Mouse (Mus musculus): ENCODE data around the gene Kti12.

Gene Kti12

DNA sequence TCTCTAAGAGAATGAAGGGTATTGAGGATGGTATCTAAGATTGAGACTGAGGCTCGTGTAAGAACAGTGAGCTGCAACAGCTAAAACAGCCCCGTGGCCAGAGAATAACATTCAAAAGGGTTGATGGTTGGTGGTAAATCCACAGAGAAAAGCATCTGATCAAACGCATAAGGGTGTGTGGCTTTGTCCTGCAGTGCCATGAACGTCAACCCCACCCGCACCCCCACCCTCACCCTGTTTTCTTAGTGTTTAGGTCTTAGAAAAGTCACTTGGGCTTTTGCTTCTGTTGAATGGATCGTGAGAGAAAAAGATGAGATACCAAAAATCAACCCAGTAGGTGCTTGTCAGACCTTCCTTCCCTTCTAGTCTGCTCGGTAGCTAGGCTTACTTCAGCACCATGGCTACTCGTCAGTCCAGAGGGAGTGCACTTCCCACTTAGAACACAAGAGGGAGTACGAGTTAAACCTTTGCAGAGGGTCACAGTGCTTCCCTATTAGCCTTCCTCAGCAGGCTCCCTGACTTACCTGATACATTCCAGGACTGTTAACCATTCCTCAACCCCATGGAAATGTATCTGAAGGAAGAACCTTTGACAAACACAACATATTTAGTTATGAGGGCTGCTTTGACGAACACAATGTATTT lies 22.3 kb downstream of the Kti12 start:
- peak; percentile 81 for DNase-seq (ENCODE audit: low read depth, low spot score)

DNA sequence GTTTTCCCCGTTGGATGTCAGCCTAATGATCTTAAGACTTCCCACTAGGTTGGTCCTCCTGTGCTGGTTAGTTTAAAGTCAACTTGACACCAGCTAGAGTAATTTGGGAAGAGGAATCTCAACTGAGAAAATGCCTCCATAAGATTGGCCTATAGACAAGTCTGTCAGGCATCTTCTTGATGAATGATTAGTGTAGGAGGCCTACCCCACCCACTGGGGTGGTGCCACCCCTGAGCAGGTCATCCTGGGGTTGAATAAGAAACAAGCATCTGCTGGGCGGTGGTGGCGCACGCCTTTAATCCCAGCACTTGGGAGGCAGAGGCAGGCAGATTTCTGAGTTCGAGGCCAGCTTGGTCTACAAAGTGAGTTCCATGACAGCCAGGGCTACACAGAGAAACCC lies 26.2 kb downstream of the Kti12 start:
- no peak for DNase-seq (ENCODE audit: low read depth, low spot score)

DNA sequence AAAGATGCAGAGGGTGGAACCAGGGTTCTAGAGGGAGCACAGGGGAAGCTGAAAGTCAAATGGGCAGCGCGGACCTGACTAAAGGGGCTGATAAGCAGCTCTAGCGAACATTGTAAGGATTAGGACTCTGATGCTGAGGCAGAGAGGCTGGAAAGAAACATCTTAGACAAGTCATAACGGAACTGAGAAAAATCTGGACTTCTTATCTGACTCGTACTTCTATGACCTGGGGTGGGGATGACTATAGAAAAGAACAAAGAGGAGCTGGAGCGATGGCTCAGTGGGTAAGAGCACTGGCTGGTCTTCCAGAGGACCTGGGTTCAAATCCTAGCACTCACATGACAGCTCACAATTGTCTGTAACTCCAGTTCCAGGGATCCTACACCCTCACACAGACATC lies 30.3 kb downstream of the Kti12 start:
- DNase-seq (ENCODE audit: low read depth, low spot score) = no peak

DNA sequence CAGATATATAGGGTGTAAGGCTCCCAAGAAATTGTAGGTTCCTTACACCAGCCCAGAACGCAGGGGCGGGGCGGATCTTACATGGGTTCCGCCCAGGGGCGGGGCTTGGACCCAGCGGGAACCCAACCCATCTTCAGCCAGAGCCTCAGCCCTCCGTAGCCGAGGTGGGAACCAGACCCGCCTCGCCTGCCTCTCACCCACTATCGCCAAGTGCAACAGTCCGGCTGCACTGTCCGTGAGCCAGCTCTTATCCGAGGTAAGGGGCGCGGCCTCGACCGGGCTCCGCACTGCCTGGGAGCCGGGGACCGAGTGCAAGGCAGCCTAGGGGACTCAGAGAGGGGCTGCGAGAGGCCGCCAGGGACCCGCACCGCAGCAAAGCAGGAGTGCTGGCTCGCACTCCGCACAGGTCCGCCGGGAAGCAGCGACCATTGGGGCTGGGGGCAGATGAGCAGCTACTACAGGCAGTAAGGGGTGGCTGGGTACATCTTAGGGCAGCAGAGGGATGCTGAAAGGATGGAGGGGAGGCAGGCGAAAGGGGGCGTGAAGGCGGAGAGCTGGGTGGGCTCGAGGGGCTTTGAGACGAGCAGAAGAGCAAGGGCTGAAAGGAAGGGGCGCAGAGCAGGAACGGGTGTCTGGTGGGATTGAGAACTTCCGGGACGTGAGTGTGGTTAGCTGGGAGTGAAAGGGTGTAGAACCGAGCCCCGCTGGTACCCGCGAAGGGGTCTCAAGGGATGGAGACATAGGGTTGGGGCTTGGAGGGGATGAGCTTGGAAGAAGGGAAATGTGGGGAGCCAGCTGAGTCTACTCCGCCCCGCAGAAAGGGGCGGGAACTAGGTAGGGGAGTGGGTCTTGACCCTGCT lies 31.6 kb downstream of the Kti12 start, which contains the start of gene Rab3b:
TSS of gene Rab3b (plus strand) at position 101 of the 860 bp plus-strand sequence.
- peak; percentile 24 for DNase-seq (ENCODE audit: low read depth, low spot score)

DNA sequence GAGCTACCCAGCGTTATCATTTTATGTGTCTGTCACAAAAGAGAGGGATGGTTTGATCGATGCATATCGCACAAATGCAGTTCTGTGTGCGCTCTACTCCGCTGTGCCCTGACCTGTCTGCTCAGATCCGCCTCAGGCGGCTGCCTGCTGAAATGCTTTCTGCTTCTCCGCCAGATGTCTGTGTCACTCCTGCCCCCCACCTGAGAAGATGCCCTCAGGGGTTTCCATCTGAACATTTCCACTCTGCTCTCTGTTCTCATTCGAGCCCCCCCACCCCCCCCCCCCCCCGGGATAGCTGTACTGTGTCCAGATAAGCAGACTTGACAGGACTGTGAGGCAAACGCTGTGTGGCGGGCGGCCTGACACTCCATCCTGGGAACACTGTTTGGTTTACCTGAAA lies 36.2 kb downstream of the Kti12 start:
- DNase-seq (ENCODE audit: low read depth, low spot score) = no peak

GRCm38 (mm10) chr4:108887456-108887855 lies 39.9 kb downstream of the Kti12 start:
- no peak for DNase-seq (ENCODE audit: low read depth, low spot score)

DNA sequence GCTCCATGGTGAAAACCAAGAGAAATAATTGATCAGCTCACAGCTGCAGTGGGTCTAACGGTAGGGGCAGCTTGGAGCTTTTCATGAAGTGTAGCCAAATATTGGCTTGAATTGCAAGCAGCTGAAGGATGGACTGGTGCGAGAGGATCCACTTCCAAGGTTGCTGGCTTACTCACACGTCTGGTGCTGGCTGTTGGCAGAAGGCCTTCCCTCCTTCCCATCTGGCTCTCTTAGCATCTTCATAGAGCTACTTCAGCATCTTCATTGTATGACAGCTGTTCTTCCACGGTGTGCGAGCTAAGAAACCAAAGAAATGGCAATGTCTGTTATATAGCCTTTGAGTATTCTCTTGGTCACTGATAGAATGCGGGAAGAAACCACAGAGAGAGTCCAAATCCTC lies 43.3 kb downstream of the Kti12 start:
- no peak for DNase-seq (ENCODE audit: low read depth, low spot score)
